Mouse (Mus musculus) lung, postnatal 25 days (tissue): ENCODE data around the gene Cnpy2.
"Not testable (repeated sequence)": the region's sequence is repeated elsewhere in the genome, so short reads cannot be mapped to it uniquely, and the experiment has no call there.

Experiments
- DNase-seq: peaks from one replicate; pipeline ENCODE4 v3.0.0; 2022; ENCODE audit warnings: low spot score

The Cnpy2 gene

GRCm38 (mm10) chr10:128322141-128323108 lies at the start of gene Cnpy2:
Cnpy2 (plus strand) TSS chr10:128322459.
- peak; percentile 81 for DNase-seq

- not testable (repeated sequence) for DNase-seq
Observed at GRCm38 (mm10) chr10:128272819-128273439, 49.3 kb upstream of the Cnpy2 start.

- DNase-seq = not testable (repeated sequence)
Observed at GRCm38 (mm10) chr10:128275374-128275773, 46.9 kb upstream of the Cnpy2 start.

GRCm38 (mm10) chr10:128278158-128278557 lies 44.1 kb upstream of the Cnpy2 start:
- no peak for DNase-seq

- DNase-seq = no peak
Observed at GRCm38 (mm10) chr10:128280943-128281342, 41.3 kb upstream of the Cnpy2 start.

GRCm38 (mm10) chr10:128281682-128282081 lies 40.6 kb upstream of the Cnpy2 start:
- DNase-seq = no peak

- no peak for DNase-seq
Observed at GRCm38 (mm10) chr10:128282886-128283450, 39.3 kb upstream of the Cnpy2 start.

- DNase-seq = peak; percentile 49
Observed at GRCm38 (mm10) chr10:128283604-128284579, 38.4 kb upstream of the Cnpy2 start.

- DNase-seq = not testable (repeated sequence)
Observed at GRCm38 (mm10) chr10:128290594-128290993, 31.7 kb upstream of the Cnpy2 start.

GRCm38 (mm10) chr10:128296370-128297090 lies 25.7 kb upstream of the Cnpy2 start:
- DNase-seq = no peak

GRCm38 (mm10) chr10:128297221-128297620 lies 25.0 kb upstream of the Cnpy2 start:
- DNase-seq = no peak

- DNase-seq = no peak
Observed at GRCm38 (mm10) chr10:128297622-128298021, 24.6 kb upstream of the Cnpy2 start.

- DNase-seq = no peak
Observed at GRCm38 (mm10) chr10:128298243-128298642, 24.0 kb upstream of the Cnpy2 start.

- DNase-seq = no peak
Observed at GRCm38 (mm10) chr10:128298702-128299171, 23.5 kb upstream of the Cnpy2 start, which contains the start of gene Il23a. Il23a (minus strand) TSS chr10:128298752.

- no peak for DNase-seq
Observed at GRCm38 (mm10) chr10:128302357-128302756, 19.9 kb upstream of the Cnpy2 start.

GRCm38 (mm10) chr10:128302785-128303125 lies 19.5 kb upstream of the Cnpy2 start:
- DNase-seq = no peak

- peak; percentile 100 for DNase-seq
Observed at GRCm38 (mm10) chr10:128303126-128304021, 18.9 kb upstream of the Cnpy2 start, which contains the start of gene Pan2. Pan2 (plus strand) TSS chr10:128303335.

GRCm38 (mm10) chr10:128309654-128310053 lies 12.6 kb upstream of the Cnpy2 start:
- no peak for DNase-seq

- no peak for DNase-seq
Observed at GRCm38 (mm10) chr10:128310177-128310576, 12.1 kb upstream of the Cnpy2 start.

- no peak for DNase-seq
Observed at GRCm38 (mm10) chr10:128310902-128311301, 11.4 kb upstream of the Cnpy2 start.
